In the genomic region with DNA sequence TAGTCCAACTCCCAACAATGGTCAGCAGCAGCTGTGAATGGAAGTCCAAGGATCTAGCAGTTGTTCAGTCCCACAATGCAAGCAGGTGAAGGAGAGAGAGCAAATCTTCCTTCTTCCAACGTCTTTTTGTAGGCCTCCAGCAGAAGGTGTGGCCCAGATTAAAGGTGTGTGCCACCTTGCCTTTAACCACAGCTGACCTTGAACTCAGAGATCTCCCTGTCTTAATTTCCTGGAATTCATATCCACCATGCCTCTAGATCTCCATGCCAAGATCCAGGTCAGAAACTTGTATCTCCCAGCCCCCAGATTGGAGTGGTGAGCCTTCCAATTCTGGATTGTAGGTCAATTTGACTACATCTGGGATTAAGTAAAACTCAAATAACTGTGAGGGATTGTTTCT, we compare ENCODE assay signal across 8 mouse cellular contexts. TPM values are rescaled to one million over a fixed set of nuclear protein-coding genes. Genes with fewer than 3 reads are reported as not detected.
DNase-seq lines count a peak whose midpoint lies in the region; ATAC-seq lines count a peak whose summit lies in the region.

Wtap (minus strand) TSS at position 101 of the 400 bp plus-strand sequence.

- H3K4me3 ChIP-seq in intestine, embryonic 14.5 days (ENCODE audit: low read depth, low read length): peak within 1 kb of the TSS; percentile 97

- DNase-seq in heart, adult 11 months: peak; percentile 63
- no peak for DNase-seq in heart, adult 9 months (ENCODE audit: low spot score in 2 of 2)
- DNase-seq in adrenal gland, postnatal 36 days: no peak
- no peak for DNase-seq in gastrocnemius, postnatal 25 days
- DNase-seq in intestine, embryonic 14.5 days (ENCODE audit: low spot score): no peak
- DNase-seq in thymus, postnatal 10 days (ENCODE audit: low spot score in 2 of 2): no peak
- no peak for DNase-seq in cerebellum, postnatal 10 days

- 68% methylated on average over 1 of the region's 1 CpGs for WGBS in intestine, embryonic 14.5 days

- ATAC-seq in intestine, embryonic 14.5 days (replicated peaks; ENCODE audit: low FRiP score, low TSS enrichment, low read depth): no peak
- ATAC-seq in megakaryocyte progenitor cell, adult 5-6 weeks (replicated peaks; ENCODE audit: poor library complexity): no peak

- H3K4me2 ChIP-seq in intestine, embryonic 14.5 days (ENCODE audit: low read length): peak within 1 kb of the TSS; percentile 78

- H3K27me3 ChIP-seq in intestine, embryonic 14.5 days (replicated peaks; ENCODE audit: control insufficient read depth, insufficient read depth, low read length): no peaks in the 10 kb centered on the region

- H3K4me1 ChIP-seq in intestine, embryonic 14.5 days (replicated peaks; ENCODE audit: control insufficient read depth, insufficient read depth, low read length): peaks cover 8% of the 10 kb centered on the region

- no peaks in the 10 kb centered on the region for H3K9me3 ChIP-seq in intestine, embryonic 14.5 days (ENCODE audit: control insufficient read depth, low read length)

- peak within 1 kb of the TSS; percentile 100 for H3K27ac ChIP-seq in intestine, embryonic 14.5 days (ENCODE audit: low read depth)

- H3K9ac ChIP-seq in intestine, embryonic 14.5 days (ENCODE audit: low read length): peak within 1 kb of the TSS; percentile 100

- H3K36me3 ChIP-seq in intestine, embryonic 14.5 days (ENCODE audit: control insufficient read depth, insufficient read depth, low read length): no peaks in the 10 kb centered on the region

RNA-seq across cellular contexts. Expression of gene Wtap, which starts in this region (rescaled TPM):
- total RNA-seq in adrenal gland, postnatal 36 days (2021): 10 to 100 TPM; 59.6 to 61.9 TPM
- 10 to 100 TPM; 23.3 to 24.7 TPM for total RNA-seq in gastrocnemius, postnatal 25 days (2021)
- polyA plus RNA-seq in intestine, embryonic 14.5 days (2014; fragmentation: Nextera tagmentation; extraction: Ambion mirVana): 121 and 131 TPM in 2 replicates
- 115 TPM in 2 replicates for total RNA-seq in megakaryocyte progenitor cell, adult 5-6 weeks (2015)
- total RNA-seq in megakaryocyte progenitor cell, adult 5-6 weeks (2017): 274 and 365 TPM in 2 replicates
